Mouse (Mus musculus) midbrain, embryonic 13.5 days (tissue): ENCODE data around the gene Cfap20. TPM values are rescaled to one million over a fixed set of nuclear protein-coding genes. Genes with fewer than 3 reads are reported as not detected.

ENCODE experiments used
- ATAC-seq: fragments of 200-750 bp; cut with Nextera tagmentation; 2 replicates; pipeline ENCODE4 v1.8.0; 2017; ENCODE audit warnings: mild to moderate bottlenecking, moderate TSS enrichment, moderate library complexity
- H3K27ac ChIP-seq: fragments of 300-500 bp; sonication (generic); 2 replicates; pipeline ENCODE4 v1.5.1; 2015; ENCODE audit warnings: inconsistent platforms, mild to moderate bottlenecking, moderate library complexity
- H3K27me3 ChIP-seq: fragments of 300-500 bp; sonication (generic); 2 replicates; pipeline ENCODE4 v1.6.1; 2015; ENCODE audit warnings: mild to moderate bottlenecking, inconsistent platforms
- H3K36me3 ChIP-seq: fragments of 300-500 bp; sonication (generic); 2 replicates; pipeline ENCODE4 v1.6.1; 2015; ENCODE audit warnings: mild to moderate bottlenecking, inconsistent platforms
- H3K4me1 ChIP-seq: fragments of 300-500 bp; sonication (generic); replicated peaks from 2 replicates; pipeline ENCODE4 v1.6.1; 2015; ENCODE audit warnings: inconsistent platforms
- H3K4me2 ChIP-seq: fragments of 300-500 bp; sonication (generic); replicated peaks from 2 replicates; pipeline ENCODE4 v1.6.1; 2015; ENCODE audit warnings: moderate library complexity, mild to moderate bottlenecking, inconsistent platforms
- H3K4me3 ChIP-seq: fragments of 300-500 bp; sonication (generic); replicated peaks from 2 replicates; pipeline ENCODE4 v1.5.1; 2015; ENCODE audit warnings: mild to moderate bottlenecking, inconsistent platforms
- H3K9ac ChIP-seq: fragments of 300-500 bp; sonication (generic); replicated peaks from 2 replicates; pipeline ENCODE4 v1.6.1; 2015; ENCODE audit warnings: mild to moderate bottlenecking, inconsistent platforms
- H3K9me3 ChIP-seq: fragments of 300-500 bp; sonication (generic); 2 replicates; pipeline ENCODE4 v1.6.1; 2016; ENCODE audit warnings: mild to moderate bottlenecking, inconsistent platforms
- WGBS: fragments of 180-500 bp; shearing (Covaris S2); methylation state at CpG from one replicate; pipeline ENCODE4 v1.1.7; 2015; 5-methylcytosine and 5-hydroxymethylcytosine counted together
- polyA plus RNA-seq: library from polyadenylated mRNA; unstranded; fragments of >200 nt; fragmentation: Nextera tagmentation; extraction: Ambion mirVana; gene quantifications from 2 replicates; pipeline ENCODE4 v1.2.1, GENCODE M21; 2015

Cfap20 gene
- polyA plus RNA-seq, 1 experiment from 2014 or later: 135 TPM

DNA sequence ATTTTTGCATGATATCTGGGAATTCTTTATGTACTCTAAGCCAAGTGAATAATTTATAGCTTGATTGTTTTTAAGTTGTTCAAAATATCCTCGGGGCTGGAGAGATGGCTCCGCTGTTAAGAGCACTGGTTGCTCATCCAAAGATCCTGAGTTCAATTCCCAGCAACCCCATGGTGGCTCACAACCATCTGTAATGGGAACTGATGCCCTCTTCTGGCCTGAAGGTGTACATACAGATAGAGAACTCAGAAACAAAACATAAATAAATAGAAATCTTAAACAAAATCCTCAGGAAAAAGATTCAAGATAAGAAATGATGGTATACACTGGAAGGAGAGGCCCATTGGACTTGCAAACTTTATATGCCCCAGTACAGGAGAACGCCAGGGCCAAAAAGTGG is 1.3 kb upstream of the Cfap20 start:
- H3K4me2 ChIP-seq: no peak overlapping the region
- no peaks in the 10 kb centered on the region for H3K36me3 ChIP-seq
- H3K4me3 ChIP-seq: no peak overlapping the region
- WGBS: 90% methylated on average over 3 of the region's 3 CpGs
- no peak overlapping the region for H3K9ac ChIP-seq
- no peaks in the 10 kb centered on the region for H3K9me3 ChIP-seq
- no peak for ATAC-seq
- H3K27me3 ChIP-seq: no peaks in the 10 kb centered on the region
- H3K4me1 ChIP-seq: peaks cover 31% of the 10 kb centered on the region
- no peak overlapping the region for H3K27ac ChIP-seq

DNA sequence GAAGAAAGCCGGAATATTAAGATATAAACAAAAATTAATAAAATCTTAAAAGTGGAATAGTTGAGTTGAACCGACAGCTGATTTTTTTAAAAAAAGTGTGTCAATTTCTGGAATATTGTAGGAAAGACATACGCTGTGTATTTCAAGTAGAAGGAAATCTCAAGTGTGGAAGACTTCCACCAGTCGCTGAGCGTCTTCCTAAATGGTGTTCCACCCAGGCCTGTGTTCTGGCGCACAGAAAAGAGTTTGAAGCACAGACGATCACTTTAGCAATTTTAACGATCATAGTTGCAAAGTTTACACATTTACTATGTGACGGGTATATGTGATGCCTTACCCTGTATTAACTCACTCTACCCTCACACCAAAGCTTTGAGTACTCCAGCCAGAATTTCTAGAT is 802 bp upstream of the Cfap20 start:
- Histone ChIP-seq H3K36me3 (no peaks in the 10 kb centered on the region), H3K9me3 (no peaks in the 10 kb centered on the region), H3K27me3 (no peaks in the 10 kb centered on the region), H3K4me1 (peaks cover 36% of the 10 kb centered on the region), H3K27ac (peak overlapping the region; percentile 92), H3K4me2 (peak overlapping the region; percentile 47), H3K9ac (no peak overlapping the region), H3K4me3 (peak overlapping the region; percentile 88; the same call in 1 of the 2 replicates)
- WGBS: 95% methylated on average over 9 of the region's 9 CpGs
- no peak for ATAC-seq

DNA sequence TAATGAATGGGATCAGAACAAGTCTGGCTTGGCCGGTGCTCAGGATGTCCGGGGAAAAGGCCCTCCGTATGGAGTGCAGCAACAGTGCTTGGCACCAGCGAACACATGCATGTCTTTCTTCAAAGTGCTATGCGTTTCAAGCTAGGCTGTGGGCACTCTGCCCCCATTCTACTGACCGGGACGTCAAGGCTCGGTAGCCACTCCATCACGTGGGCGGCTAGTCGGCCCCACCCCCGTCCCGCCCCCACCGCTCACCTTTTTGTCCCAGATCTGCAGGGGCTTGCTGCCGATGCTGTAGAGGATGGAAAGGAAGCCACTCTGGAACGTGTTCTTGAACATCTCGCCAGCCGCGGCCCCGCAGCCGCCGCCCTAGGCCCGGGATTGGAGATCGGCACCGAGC is 436 bp downstream of the Cfap20 start:
- peaks cover 48% of the 10 kb centered on the region for H3K4me1 ChIP-seq
- under 1% methylated on average over 25 of the region's 25 CpGs for WGBS
- H3K4me2 ChIP-seq: peak overlapping the region; percentile 91
- H3K4me3 ChIP-seq: peak overlapping the region; percentile 88
- no peaks in the 10 kb centered on the region for H3K27me3 ChIP-seq
- H3K9me3 ChIP-seq: no peaks in the 10 kb centered on the region
- H3K36me3 ChIP-seq: no peaks in the 10 kb centered on the region
- no peak; the same call in 1 of the 2 replicates for ATAC-seq
- H3K9ac ChIP-seq: peak overlapping the region; percentile 92
- peak overlapping the region; percentile 92 for H3K27ac ChIP-seq

DNA sequence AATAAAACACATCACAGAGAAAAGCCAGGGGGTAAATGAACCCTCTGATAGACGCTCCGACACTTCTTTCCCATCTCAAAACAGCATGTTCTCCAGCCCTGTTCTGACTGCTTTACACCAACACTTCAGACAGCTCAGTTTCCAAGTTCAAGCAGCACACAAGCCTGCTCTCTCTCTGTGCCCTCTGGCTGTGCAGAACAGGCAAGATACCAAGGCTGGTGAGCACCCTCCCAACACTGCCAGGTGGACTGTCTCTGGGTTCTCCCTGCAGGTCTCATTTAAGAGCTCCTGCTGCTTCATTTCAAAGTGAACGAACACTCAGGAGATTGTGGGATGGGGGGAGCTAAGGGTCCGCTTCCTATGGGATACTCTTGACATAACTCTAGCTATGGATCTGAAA is 1.5 kb downstream of the Cfap20 start:
- WGBS: 71% methylated on average over 4 of the region's 4 CpGs
- Histone ChIP-seq H3K4me1 (peaks cover 59% of the 10 kb centered on the region), H3K4me2 (peak overlapping the region; percentile 91)

DNA sequence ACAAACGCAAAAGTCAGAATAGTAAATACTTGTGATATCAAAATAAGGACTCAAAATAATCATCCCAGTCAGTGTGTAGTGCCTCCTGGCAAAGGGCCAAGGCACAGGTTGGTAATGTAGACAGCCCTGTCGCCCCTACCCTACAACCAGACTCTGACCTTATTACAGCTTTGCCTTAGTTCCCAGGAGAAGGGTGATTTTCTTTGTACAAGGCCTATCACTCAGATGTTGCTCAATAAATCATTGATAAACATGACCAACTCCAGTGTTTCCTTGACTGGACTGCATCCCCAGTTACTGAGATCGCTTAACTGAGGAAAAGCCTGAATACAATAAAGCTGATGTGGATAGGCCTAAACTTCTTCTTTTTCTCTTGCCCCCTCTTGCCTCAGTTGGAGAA is 2.2 kb downstream of the Cfap20 start:
- Histone ChIP-seq H3K27me3 (no peaks in the 10 kb centered on the region), H3K4me1 (peaks cover 66% of the 10 kb centered on the region), H3K9ac (peak overlapping the region; percentile 92; the same call in 1 of the 2 replicates), H3K4me3 (peak overlapping the region; percentile 88), H3K27ac (no peak overlapping the region), H3K9me3 (no peaks in the 10 kb centered on the region), H3K36me3 (no peaks in the 10 kb centered on the region), H3K4me2 (peak overlapping the region; percentile 91)
- WGBS: 81% methylated on average over 3 of the region's 3 CpGs
- ATAC-seq: no peak

More for the DNA sequence above, 1.5 kb downstream of the Cfap20 start:
- Histone ChIP-seq H3K9ac (peak overlapping the region; percentile 92), H3K36me3 (no peaks in the 10 kb centered on the region), H3K27ac (0 out of 2 replicates have a peak overlapping the region, but pooled peaks have one; percentile 21), H3K4me3 (peak overlapping the region; percentile 88), H3K9me3 (no peaks in the 10 kb centered on the region), H3K27me3 (no peaks in the 10 kb centered on the region)
- ATAC-seq: no peak

DNA sequence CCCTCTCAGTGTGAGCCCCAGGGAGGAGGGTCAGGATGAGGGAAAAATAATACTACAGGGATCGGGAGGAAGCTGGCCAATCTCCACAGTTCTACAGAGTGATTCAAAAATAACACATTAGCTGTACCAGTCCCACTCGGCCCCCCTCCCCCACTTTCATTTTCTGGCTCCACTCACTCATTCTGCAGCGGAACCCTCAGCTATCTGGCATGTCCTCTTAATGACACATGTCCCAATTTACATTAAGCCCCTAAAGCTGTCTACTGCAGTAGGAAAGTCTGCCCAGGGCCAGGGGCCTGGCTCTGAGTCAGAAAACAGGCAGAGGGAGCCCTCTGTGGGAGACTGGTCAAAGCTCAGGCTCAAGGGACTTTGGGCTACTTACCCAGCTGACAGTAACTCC is 4.7 kb downstream of the Cfap20 start:
- Histone ChIP-seq H3K36me3 (no peaks in the 10 kb centered on the region), H3K9me3 (no peaks in the 10 kb centered on the region), H3K4me2 (peak overlapping the region; percentile 42), H3K27me3 (no peaks in the 10 kb centered on the region), H3K4me1 (peaks cover 85% of the 10 kb centered on the region), H3K9ac (peak overlapping the region; percentile 17; the same call in 1 of the 2 replicates), H3K4me3 (no peak overlapping the region; the same call in 1 of the 2 replicates), H3K27ac (peak overlapping the region; percentile 78)
- 3% methylated on average over 3 of the region's 3 CpGs for WGBS
- ATAC-seq: peak; percentile 59

DNA sequence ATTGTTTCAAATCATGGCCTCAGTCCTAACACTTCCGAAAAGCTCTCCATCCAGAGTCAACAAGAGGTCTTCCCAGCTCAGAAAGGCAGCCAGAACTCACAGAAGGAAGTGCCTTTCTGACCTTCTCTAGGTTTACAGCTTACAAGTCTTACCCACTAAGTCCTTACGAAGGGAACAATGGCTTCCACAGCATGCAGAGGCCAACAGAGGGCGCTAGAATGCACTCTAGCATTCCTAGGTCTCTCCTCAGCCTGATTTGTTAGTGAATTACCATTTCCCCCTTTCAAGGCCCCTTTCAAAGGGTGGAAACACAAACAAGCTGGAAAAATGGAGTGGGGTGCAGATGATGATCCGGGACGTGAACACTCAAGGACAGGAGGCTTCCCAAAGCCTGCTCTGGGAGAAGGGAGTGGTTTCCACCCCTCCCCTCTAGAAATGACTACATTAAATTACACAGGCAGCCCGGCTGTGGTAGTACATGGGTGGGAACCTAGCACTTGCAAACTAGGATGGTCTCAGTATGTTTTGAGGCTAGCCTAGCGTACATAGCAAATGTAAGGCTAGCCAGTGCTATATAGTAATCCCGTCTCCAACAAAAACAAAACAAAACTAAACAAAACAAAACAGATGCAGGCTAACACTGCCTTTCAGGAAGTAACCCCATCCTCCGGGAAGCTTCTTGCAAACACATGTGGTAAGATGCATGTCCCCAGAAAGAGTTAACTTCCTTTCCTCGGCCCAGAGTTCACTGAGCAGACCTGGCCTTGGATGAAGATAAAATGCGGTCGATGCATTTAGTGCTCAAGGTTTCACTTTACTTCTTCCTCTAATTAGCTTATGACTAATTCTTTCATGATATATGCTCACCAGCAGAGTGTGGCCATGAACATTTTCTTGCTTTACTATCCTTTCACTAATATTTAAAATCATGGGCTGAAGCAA is 6.8 kb downstream of the Cfap20 start:
- no peak overlapping the region for H3K4me3 ChIP-seq

DNA sequence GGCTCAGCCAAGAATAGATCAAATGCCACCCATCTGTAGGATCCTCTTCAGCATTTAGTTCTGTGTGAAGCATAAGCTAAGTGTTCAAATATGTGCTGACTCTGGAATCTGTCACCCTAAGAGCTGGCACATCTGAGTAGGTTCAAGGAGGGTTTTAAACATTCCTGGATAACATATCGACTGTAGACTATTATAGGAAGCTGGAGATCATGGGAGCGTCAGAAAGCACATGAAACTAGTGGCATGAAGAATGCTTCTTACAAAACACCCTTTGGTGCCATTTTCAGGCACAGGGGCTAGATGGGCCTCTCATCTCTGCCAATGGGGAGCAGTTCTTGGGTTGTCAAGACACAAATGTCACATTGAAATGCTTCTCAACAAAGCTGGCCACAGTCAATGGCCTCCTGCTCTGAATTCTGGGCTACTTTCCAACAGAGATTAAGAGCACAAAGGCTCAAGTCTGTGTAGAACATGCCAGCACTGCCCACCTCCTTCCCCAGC is 7.8 kb downstream of the Cfap20 start:
- H3K4me2 ChIP-seq: peak overlapping the region; percentile 17; the same call in 1 of the 2 replicates
- H3K27me3 ChIP-seq: no peaks in the 10 kb centered on the region
- no peak overlapping the region for H3K9ac ChIP-seq
- WGBS: 42% methylated on average over 2 of the region's 2 CpGs
- H3K4me1 ChIP-seq: peaks cover 62% of the 10 kb centered on the region
- peaks cover 16% of the 10 kb centered on the region for H3K36me3 ChIP-seq
- peak; percentile 72 for ATAC-seq
- H3K27ac ChIP-seq: peak overlapping the region; percentile 83
- H3K9me3 ChIP-seq: no peaks in the 10 kb centered on the region
- no peak overlapping the region for H3K4me3 ChIP-seq

More for the DNA sequence above, 6.8 kb downstream of the Cfap20 start:
- Histone ChIP-seq H3K4me2 (peak overlapping the region; percentile 38), H3K9ac (peak overlapping the region; percentile 4; the same call in 1 of the 2 replicates), H3K4me1 (peaks cover 72% of the 10 kb centered on the region), H3K27ac (peak overlapping the region; percentile 83), H3K27me3 (no peaks in the 10 kb centered on the region), H3K9me3 (no peaks in the 10 kb centered on the region), H3K36me3 (peaks cover 6% of the 10 kb centered on the region)
- 35% methylated on average over 12 of the region's 12 CpGs for WGBS
- peak; percentile 40 for ATAC-seq

DNA sequence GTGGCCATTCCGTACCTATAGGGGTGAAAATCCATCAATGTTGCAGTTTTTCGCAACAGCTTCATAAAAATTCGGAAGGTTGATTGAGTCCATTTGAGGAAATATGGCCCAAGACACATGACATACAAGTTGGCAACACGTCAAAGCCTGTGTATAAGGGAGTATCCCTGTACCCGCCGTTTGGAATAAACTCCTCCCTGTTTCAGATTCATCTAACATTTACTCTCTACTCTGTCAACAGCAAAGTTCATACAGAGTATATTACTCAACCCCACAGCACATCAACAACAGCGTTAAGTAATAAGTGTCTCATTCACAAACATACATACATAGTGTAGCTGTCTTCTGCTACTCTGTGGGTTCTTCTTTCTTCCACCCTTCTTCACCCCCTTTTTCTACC is 10.0 kb downstream of the Cfap20 start:
- Histone ChIP-seq H3K36me3 (peaks cover 36% of the 10 kb centered on the region), H3K4me3 (no peak overlapping the region)
- 95% methylated on average over 7 of the region's 7 CpGs for WGBS

DNA sequence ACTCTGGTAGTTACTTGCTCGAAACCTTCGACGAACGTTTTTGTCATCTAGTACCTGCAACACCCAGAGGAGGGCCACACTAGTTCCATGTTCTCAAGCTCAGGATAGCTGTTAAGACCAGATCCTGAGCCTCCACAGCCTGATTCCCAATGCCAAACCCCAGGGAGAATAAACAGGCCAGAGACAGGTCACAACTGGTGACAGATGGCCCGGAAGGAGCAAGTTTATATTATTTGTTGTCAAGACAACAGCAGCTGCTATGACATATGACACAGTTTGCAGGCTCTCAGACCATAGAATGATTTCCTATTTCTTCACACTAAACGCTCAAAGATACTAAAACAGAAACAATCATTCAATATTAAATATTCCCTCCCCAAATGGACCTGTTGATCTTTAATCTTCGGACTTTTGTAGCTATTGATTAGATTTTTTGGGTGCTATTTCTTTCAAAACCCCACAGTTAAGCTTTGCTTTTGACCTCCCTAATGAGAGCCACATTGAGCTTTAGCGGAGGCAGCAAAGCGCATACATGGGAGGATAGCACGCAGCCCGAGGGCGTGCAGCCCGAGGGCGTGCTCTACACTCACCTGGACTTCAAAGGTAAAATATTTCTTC is 12.4 kb downstream of the Cfap20 start:
- Histone ChIP-seq H3K36me3 (peaks cover 49% of the 10 kb centered on the region), H3K27ac (no peak overlapping the region), H3K4me2 (no peak overlapping the region), H3K4me3 (no peak overlapping the region), H3K9me3 (no peaks in the 10 kb centered on the region), H3K4me1 (peaks cover 18% of the 10 kb centered on the region), H3K9ac (no peak overlapping the region), H3K27me3 (no peaks in the 10 kb centered on the region)
- WGBS: 95% methylated on average over 14 of the region's 14 CpGs
- ATAC-seq: no peak

More for the DNA sequence above, 10.0 kb downstream of the Cfap20 start:
- no peak overlapping the region for H3K4me2 ChIP-seq
- no peak for ATAC-seq
- peaks cover 42% of the 10 kb centered on the region for H3K4me1 ChIP-seq
- H3K27ac ChIP-seq: no peak overlapping the region
- no peaks in the 10 kb centered on the region for H3K9me3 ChIP-seq
- H3K9ac ChIP-seq: no peak overlapping the region
- no peaks in the 10 kb centered on the region for H3K27me3 ChIP-seq

DNA sequence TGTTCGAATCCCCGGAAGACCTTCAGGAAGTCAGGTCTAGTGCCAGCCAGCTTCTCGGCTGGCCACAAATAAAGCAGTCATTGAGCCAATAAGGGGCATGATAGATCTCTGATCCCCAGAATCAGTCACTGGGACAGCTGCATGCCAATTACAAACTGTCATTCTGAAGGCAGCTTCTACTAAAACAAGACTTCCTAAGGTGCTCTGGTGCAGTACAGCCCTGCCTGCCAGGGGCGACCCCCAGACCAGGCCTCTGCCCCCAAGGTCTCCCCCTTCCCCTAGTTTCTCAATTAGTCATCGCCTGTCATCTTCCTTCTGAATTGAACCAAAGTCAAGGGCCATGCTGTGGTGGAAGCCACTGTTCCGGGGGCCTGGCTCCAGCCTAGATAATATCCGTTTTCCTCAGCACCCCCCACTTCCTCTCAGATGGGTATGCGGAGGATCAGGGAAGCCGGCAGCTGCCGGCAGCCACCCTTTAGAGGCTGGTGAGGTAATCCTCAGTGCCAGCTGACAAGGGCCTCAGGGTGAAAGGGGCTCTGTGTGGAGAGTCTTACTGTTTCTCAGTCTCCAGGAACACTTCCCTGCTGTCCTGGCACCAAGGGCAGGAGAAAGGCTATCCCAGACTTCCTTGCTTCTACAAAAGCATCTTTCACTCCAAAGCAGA is 23.2 kb downstream of the Cfap20 start:
- Histone ChIP-seq H3K4me1 (peaks cover 8% of the 10 kb centered on the region; the same call in 1 of the 2 replicates), H3K4me3 (no peak overlapping the region), H3K4me2 (no peak overlapping the region), H3K27ac (peak overlapping the region; percentile 19; the same call in 1 of the 2 replicates), H3K27me3 (no peaks in the 10 kb centered on the region), H3K9ac (no peak overlapping the region), H3K36me3 (no peaks in the 10 kb centered on the region), H3K9me3 (no peaks in the 10 kb centered on the region)
- 0 out of 2 replicates have a peak, but pooled peaks have one; percentile 45 for ATAC-seq
- 55% methylated on average over 10 of the region's 10 CpGs for WGBS
